Mouse (Mus musculus) cerebral cortex, adult 2 months (tissue): ENCODE data around the gene Snx29.

Source experiments
- WGBS: fragments of 180-500 bp; shearing (Covaris S2); methylation state at CpG from one replicate; pipeline ENCODE4 v1.1.7; 2018; 5-methylcytosine and 5-hydroxymethylcytosine counted together

Gene Snx29

DNA sequence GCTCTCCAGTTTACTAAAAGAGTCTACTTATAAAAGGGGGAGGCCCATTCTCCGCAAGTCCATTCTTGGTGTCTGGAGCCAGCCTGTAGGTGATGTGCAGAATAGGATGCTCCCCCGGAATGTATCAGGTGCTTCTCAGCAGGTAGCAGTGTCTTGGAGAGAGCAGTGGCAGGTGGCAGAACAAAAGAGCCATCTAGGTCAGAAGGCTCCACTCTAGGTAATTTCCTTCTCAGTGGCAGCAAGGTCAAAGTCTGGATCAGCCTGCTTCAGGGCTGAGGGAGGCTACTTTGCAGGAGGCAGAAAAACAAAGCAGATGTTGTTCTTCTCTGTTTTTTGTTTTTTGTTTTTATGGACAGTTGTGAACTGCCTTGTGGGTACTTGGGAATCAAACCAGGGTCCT lies 37.9 kb downstream of the Snx29 start:
- WGBS: 93% methylated on average over 2 of the region's 2 CpGs

DNA sequence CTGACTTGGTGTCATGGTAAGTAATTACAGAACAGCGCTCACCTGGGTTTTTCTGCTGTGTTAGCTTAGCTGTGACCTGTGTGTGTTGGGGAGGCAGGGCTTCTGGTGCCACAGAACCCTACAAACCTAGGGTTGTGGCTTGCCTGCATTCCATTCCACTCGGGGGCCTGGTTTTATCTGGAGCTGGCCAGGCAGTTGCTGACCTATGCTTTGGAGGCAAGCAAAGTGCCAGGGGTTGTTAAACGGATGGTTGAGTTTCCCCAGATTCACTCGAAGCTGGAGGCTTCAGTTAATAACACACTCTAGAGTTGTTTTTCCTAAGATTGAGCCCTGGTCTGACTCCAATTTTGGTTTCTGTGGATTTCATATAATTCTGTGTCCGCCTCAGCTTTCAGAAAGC lies 42.9 kb downstream of the Snx29 start:
- WGBS: 86% methylated on average over 5 of the region's 5 CpGs

DNA sequence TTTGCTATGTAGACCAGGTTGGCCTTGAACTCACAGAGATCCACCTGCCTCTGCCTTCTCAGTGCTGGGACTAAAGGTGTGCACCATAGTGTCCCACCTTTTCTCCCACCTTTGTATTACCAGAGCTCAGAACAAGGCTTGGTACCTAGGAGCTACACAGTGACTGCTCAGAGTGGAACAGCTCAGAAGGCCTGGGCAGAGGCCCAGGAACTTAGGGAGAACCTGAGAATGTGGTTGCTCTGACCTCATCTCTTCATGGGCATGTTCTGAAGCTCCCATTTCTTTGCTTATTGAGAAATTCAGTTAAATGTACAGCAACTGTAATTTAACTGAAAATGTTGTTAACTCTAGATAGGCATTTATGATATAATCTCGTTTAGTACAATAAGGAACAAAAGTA lies 44.1 kb downstream of the Snx29 start:
- 80% methylated on average over 1 of the region's 1 CpGs for WGBS

DNA sequence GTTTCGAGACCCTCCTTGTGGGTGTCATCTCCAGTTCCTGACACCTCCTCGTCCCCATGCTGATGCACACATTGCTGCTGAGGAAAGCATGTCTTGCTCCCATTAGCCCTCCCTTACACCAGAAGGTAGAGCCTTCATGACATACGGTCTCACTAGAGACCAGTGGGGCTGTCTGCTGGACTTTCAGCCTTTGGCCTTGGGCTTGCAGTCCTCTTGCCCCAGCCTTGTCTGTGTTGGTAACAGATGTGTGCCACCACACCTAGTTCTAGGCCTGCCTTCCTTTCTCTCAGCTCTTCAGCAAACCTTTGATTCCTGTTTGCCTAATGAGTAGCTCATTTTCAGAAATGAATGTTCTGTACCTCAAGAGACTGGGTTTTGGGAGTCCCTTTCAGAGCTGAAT lies 45.7 kb downstream of the Snx29 start:
- WGBS: 96% methylated on average over 3 of the region's 3 CpGs

DNA sequence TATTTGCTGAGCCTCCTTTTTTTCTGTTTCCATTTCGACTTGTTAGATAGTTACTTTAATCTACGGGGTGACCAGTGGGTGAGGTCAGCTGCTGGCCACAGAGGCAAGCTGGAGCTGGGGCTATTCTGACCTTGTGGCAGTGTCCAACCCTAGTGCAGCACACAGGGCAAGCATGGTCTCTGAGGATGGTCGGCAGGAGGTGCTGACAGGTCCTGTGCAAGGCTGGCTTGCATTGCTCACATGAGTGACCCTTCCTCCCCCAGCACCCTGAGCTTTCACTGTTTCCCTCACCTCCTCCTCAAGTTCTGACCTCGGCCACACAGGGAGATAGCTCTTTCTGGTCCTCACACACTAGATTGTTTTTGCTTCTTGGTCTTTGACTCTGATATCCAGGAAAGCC lies 46.5 kb downstream of the Snx29 start:
- 73% methylated on average over 4 of the region's 4 CpGs for WGBS

DNA sequence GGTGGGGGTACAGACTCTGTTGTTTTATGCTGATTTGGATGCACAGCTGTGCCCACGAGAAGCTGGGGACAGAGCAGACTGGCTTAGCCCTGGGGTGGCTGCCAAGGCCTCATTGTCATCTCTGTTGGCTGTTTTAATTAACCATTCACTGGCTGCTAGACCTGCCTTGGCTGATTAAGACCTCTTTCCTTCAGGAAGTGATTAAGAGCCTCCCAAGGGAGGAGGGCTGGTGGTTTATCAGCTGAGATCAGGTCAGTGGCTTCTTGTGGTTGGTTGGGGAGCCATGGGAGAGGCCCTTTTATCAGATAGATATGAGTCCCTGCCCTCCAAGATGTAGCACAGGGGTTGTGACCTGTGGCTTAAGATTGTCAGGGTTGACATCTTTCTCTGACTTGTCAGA lies 46.9 kb downstream of the Snx29 start:
- WGBS: 29% methylated on average over 1 of the region's 1 CpGs

DNA sequence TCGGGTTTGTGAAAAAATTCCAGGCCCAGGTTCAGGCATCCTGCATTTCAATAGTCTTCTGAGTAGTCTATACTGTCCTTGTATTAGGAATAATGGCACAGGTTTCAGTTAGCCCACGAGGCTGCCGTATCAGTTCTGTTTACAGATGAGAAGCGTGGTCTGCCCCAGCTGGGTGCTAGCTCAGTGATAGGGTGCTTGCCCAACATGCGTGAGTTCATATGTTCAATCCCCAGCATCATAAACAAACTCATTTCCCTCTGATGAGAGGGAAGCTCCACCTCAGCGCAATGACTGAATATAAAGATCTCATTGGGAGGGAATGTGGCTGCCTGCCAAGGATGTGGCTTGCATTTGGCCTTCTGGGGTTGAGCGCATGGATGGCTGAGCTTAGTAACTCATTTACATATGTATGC lies 47.4 kb downstream of the Snx29 start:
- WGBS: 71% methylated on average over 7 of the region's 7 CpGs

DNA sequence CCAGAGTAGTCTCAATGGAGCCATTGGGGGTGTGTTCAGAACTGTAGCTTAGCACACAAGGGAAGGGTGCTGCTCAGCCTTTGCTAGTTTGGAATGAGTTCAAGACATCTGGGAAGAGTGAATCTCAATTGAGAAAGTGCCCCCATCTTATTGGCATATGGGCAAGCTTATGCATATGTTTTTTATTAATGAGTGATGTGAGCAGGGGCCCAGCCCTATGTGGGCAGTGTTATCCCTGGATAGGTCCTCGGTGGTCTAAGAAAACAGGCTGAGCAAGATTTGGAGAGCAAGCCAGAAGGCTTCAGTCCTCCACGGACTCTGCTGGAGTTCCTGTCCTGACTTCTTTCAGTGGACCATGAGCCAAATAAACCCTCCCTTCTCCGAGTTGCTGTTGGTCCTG lies 56.6 kb downstream of the Snx29 start:
- WGBS: 58% methylated on average over 3 of the region's 3 CpGs

DNA sequence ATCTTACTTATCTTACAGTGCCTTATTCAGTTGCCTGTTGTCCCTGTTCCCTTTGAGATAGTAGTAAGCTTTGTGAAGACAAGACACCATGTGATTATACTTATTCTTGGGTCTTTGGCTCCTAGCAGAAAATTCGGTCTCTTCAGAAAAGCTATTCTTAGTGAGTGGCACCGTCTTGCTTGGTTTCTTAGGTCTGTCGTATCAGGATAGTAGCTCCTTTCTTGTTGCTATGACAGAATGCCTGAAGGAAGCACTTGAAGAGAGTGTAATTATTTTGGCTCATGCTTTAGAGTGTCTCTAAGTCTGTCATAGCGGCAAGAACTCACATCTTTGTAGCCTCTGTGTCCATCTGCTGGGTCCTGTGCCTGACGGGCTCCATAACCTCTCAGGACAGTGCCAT lies 57.3 kb downstream of the Snx29 start:
- WGBS: 50% methylated on average over 5 of the region's 5 CpGs

DNA sequence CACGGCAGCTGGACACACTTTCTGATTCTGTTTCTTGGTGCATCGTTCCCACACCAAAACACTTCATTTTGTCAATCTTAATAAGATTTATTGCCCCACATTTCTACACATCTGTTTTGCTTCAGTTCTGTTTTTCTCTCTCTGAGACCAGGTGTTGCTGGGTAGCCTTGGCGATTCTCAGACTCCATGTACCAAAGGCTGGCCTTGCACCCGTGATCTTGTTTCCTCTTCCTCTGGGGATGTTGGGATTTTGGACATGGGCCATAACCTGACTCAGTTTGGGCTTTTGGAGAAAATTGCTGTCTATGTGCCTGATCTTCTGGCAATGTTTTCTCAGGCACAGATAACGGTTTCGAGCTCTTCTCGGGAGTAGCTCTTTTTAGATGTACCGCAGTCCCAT lies 58.2 kb downstream of the Snx29 start:
- 73% methylated on average over 8 of the region's 8 CpGs for WGBS

DNA sequence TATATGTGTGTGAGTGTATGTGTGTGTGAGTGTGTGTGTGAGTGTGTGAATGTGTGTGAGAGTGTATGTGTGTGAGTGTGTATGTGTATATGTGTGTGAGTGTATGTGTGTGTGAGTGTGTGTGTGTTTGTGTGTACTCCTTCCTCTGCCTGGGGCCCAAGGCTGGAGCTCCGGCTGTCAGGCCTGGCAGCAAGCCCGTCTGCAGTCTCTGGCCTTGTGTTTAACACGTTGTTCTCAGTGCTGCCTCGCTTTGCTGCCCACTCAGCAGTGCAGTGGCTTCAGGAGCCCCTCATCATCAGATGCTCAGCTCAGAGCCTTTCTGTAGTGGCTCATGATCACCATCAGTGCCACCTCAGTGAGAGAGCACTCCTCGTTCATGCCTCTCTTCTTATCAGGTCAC lies 61.7 kb downstream of the Snx29 start:
- 37% methylated on average over 5 of the region's 5 CpGs for WGBS

DNA sequence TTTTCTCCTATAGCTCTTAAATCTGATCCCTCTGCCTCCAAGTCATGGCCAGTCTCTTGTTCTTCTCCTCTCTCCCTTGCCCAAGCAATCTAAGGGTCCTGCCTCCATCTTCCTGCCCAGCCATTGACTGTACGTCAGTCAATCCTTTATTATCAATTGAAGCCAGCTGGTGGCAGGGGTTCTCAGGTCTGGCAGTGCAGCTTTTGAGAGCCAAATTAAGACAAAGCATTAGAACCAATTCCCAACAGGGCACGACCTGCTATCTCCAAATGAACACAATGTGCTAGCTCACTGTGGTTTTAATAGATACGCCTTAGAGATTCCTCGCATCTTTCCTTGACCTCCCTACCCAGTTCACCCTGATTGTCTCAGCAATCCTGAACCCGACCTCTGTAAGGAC lies 62.4 kb downstream of the Snx29 start:
- 86% methylated on average over 5 of the region's 5 CpGs for WGBS

DNA sequence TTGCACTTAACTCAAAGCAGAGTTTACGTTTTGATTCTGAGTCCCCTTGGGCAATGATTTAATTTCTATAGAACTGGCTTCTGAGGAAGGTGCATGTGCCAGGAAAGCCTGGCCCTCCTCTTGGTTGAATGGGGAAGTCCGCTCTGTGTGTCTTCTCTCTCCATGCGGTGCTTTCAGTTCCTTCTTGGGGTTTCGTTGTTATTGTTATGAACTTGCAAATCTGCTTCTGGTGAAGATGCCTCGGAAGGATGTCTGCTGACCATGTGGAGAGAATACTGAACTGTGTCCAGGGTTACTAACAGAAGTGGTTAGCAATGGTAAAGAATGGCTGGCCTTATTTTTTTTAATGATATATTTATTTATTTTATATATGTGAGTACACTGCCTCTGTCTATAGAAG lies 63.1 kb downstream of the Snx29 start:
- WGBS: 82% methylated on average over 5 of the region's 5 CpGs

DNA sequence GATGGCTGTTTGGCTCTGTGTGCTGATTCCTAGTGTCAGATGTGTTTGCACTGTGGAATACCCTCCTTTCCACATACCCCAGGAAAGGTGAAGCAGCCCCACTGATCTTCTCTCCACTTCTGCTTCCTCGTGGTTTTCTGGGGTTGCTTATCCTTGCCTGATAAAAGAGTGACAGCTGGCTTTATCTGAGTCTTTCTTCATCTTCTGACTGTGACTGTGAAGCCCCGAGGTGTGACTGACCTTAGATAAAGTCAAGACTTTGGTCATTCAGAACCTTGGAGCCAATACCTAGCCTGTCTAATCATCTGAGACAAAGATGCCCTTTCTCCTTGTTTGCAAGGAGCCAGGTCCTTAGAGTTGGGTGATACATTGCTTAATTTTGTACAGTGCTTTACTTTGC lies 65.4 kb downstream of the Snx29 start:
- 77% methylated on average over 2 of the region's 2 CpGs for WGBS

DNA sequence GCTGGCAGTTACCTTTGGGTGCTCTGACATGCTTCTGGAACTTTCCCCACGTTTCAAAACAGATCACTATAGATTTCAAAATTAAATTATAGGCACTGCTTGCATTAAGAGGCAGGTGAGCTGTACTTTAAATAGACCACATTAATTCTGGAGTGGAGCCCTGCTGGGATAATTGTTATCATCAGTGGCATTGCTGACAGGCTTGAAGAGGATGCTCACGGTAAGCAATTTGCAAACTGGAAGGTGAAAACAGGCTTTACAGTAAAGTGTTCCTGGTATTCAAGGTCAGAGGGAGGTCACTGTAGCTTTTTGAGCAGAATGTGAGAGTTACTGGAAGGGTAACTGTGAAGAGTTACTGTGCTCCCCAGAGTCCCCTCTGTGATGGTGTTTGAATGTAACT lies 66.6 kb downstream of the Snx29 start:
- 53% methylated on average over 2 of the region's 2 CpGs for WGBS

DNA sequence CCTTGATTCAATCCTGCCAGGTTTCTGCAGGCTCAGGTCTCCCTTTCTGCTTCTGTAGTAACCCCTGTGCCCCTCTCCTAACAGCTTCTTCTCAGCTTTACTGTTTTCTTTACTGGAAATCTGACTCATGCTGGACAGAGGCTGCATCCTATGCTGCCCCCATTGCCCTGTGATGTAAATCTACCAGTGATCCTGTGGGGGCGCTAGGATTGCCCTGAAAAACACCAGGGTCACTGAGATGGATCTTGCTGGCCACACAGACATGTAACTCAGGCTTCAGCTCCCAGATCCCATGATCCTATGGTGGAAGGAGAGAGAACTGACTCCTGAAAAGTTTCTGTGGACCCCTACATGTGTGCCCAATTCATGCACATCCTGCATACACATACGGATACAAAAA lies 73.9 kb downstream of the Snx29 start:
- WGBS: 70% methylated on average over 2 of the region's 2 CpGs

DNA sequence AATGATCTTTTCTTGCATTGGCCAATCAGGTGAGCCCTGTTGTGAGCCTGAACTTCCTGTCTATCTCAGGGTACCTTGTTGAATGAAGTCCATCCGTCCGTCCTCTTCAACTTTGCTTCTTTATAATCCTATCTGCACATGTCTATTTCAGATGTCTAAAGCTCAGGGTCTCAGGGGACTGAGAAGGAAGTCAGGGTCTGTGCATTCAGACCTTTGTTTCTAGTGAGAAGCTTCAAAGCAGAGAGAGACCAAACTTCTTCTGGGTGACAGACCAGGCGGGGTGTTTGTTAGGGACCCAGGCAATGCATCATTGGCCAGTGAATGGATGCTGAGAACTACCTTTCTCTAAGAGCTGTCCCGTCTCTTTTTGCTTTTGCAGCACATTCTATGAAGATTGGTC lies 76.7 kb downstream of the Snx29 start:
- WGBS: 95% methylated on average over 4 of the region's 4 CpGs

DNA sequence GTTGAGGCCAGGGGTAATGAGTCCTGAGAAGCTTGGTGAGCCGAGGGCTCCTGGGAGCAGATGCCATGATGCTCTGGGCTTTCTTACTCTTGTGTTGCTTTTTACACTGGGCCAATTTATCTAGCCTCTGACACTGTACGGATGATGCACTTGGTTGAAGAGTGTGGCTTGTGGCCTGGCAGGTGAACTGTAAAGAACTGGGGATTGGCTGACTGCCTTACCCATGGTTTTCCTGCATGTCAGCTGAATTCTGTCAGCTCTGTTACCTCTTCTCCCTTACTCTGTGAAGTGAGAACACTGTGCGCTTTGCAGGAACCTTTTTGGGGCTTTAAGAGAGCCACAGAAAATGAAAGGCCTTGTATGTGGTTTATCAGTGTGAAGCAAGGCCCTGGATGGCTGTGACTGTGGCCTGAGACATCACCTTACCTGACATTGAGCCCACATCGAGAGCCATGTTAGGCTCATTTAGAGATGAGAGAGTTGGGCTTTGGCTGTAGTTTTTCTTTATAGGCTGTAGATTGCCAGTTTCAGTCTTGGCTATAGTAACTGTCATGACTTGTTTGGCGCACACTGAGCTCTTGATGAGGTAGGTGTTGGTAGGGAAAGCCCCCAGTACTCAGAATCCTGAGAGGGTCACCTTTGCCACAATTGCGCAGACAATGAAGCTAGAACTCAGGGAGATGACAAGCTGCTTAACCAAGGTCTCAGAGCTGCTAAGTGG lies 77.3 kb downstream of the Snx29 start:
- 93% methylated on average over 6 of the region's 6 CpGs for WGBS

DNA sequence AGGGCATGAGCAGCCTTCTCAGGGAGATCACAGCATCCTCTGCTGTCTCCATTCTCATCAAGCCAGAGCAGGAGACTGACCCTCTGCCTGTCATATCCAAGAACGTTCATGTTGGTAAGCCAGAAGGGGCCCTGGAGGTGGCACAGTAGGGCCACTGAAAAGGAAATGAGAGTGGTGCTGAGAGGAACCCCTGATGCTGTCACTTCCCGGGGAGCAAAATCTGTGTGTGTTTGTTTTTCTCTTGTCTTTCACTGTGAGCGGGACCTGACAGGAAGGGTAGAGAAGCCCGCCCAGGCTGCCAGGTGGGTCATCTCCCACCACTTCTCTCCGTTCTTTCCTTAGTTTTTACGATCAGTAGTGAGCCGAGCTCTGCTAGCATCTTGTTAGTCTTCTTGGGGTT lies 78.2 kb downstream of the Snx29 start:
- WGBS: 78% methylated on average over 7 of the region's 7 CpGs

DNA sequence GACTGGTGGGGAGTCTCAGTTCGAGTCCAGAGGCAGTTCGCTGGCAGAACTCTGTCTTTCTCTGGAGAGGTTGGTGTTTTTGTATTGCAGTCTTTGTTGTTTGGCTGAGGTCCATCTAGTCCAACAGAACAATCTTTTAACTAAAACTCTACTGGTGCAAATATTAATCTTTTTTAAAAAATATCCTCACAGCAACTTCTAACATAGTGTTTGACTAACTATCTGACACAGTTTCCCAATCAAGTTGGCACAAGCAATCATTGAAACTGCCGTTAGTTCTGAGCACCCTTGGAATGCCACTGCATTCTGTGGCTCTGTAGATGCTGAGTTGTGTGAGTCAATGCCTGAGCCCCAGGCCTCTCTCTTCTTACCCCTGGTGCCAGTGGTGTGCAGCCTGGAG lies 82.5 kb downstream of the Snx29 start:
- WGBS: 63% methylated on average over 3 of the region's 3 CpGs

DNA sequence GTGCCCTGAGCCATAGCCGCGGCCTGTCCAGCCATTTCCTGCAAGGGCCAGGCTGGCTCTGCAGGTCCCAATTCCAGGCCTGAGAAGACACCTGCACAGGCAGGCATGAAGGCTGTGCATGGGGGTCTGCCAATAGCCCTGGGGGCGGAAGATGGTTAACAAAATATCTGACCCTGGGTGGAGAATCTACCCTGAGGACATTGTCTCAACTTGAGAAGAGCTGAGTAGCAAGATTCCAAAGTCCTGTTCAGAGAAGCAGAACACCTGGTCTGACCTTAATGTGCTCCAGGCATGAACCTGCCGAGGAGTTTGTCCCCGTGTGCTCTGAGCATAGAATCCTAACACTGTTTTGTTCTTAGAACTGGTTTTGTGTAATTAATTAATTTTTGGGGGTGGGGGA lies 83.5 kb downstream of the Snx29 start:
- 95% methylated on average over 5 of the region's 5 CpGs for WGBS

DNA sequence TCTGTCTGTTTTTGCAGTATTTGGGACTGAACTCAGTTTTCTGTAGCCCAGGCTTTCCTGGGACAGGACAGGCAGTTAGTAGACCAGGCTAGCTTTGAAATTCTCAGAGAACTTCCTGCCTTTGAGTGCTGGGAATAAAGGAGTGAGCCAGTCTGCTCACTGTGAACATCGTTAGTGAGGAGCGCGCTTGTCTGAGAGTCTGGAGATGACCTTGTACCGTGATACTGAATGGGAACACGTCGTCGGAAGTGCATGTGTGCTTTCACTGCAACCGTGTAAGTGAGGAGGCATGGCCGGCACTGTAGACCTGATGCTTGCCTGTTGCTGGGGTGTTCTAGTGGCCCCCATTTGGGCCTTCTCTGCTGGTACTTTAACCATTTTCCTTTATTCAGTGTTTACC lies 83.9 kb downstream of the Snx29 start:
- 89% methylated on average over 9 of the region's 9 CpGs for WGBS

DNA sequence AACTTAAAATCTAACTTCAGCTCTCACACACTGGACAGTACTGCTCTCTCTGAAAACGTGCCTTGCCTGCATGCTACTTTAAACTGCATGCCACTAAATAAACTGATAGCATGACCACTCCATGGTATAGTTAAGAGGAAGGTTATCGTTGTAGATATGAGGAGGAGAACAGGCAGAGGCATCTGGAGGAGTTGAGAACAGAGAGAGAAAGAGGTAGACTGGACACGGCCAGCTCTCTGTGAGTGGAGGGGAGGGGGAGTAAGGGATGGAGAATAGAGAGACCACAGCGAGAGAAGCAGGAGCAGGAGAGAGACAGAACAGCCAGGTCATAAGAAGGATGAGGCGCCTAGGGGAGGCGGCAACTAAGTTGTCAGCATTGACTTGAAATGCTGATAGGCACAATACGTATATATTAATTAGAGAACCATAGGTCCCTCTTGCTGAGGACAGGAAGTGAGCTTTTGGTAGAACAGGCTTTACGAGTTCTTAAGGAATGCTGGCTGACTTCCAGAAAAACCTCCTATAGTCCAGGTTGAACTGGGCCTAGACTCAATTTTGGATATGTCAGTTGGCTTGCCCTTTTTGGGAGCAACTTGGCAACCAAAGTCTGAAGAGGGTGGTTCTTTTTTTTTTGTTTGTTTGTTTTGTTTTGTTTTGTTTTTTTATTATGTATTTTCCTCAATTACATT lies 85.4 kb downstream of the Snx29 start:
- WGBS: 92% methylated on average over 8 of the region's 8 CpGs

DNA sequence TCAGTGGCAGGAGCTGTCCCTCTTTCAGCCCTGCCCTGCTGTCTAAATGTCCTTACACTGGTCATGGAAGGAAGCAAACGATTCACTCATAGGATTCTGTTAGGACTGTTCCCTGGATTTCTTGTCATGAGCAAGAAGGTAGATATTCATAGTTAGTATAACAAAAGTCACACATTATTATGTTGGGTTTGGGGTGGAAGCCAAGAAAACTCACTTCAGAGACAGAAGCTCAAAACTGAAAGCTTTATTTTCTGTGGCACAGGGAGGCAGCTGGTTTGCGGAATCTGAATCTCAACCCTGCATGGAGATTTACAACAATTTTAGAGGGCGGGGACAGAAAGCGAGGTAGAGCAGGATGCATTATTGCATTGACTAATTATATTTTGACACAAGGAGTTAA lies 86.0 kb downstream of the Snx29 start:
- 65% methylated on average over 4 of the region's 4 CpGs for WGBS
